In genomic region chr2:93154486-93155032, GRCm38 (mm10) we compare ENCODE assay signal across 15 mouse cellular contexts. TPM values are rescaled to one million over a fixed set of nuclear protein-coding genes. Genes with fewer than 3 reads are reported as not detected.
A peak's percentile ranks its signal among the peaks of the same experiment; 100 is the strongest.
DNase-seq lines count a peak whose midpoint lies in the region; ATAC-seq and TF ChIP-seq lines count a peak whose summit lies in the region.
"Had no signal": no experiment of that assay in that cellular context is flagged by ENCODE, and none has a peak within 500 bp of the region (broad histone marks: within the 10 kb centered on the region; RNA-seq: fewer than 3 reads in every experiment).

No protein-coding gene starts in this region.

- H3K4me1 ChIP-seq in liver, embryonic 14.5 days (replicated peaks; ENCODE audit: control insufficient read depth in 2 of 2, insufficient read depth in 2 of 2, low read length in 1 of 2) = no peaks in the 10 kb centered on the region
- no peaks in the 10 kb centered on the region for H3K4me1 ChIP-seq in liver, embryonic 11.5 days (replicated peaks; ENCODE audit: control insufficient read depth, insufficient read depth, low read length)
- H3K4me1 ChIP-seq in CH12.LX (ENCODE audit: control insufficient read depth in 1 of 2, insufficient read depth in 2 of 2) = peaks cover 0 to 3% of the 10 kb centered on the region in 2 experiments; a peak in 1 of 4 replicates
- H3K4me1 ChIP-seq: embryonic facial prominence, embryonic 13.5 days; neural tube, embryonic 12.5 days had no signal

- no peak overlapping the region for H3K4me2 ChIP-seq in liver, embryonic 14.5 days (ENCODE audit: low read depth)
- H3K4me2 ChIP-seq in liver, embryonic 11.5 days = no peak overlapping the region
- H3K4me2 ChIP-seq in CH12.LX (ENCODE audit: insufficient read depth, low read depth, poor library complexity, severe bottlenecking) = no peak overlapping the region
- H3K4me2 ChIP-seq: embryonic facial prominence, embryonic 13.5 days; heart, embryonic 11.5 days; neural tube, embryonic 12.5 days had no signal

- in situ Hi-C loops in CH12.LX (cut with MboI; ENCODE audit: low pct_ligation_motif_present, low pct_unique_long_range_greater_than_20kb, low sequenced_read_pairs) = no loop called here

- no peak for TF ChIP-seq POLR2A in CH12.LX (IDR thresholded peaks at IDR 0.05; ENCODE audit: low read depth, low read length)

- DNase-seq in liver, embryonic 14.5 days (ENCODE audit: low read depth in 3 of 3, low spot score in 3 of 3) = no peak
- no peak for DNase-seq in liver, embryonic 11.5 days (ENCODE audit: low spot score)
- DNase-seq in CH12.LX (ENCODE audit: extremely low read depth) = no peak
- DNase-seq in ZHBTc4 (ENCODE audit: low read depth, low spot score) = peak; percentile 63
- DNase-seq in layer of hippocampus, postnatal 36 days = no peak
- DNase-seq in cerebellum, postnatal 25 days = no peak
- DNase-seq: cerebellum, adult 11 months; gastrocnemius, postnatal 14 days; midbrain, embryonic 14.5 days had no signal

- H3K27me3 ChIP-seq in liver, embryonic 14.5 days (ENCODE audit: control insufficient read depth, insufficient read depth, low read length) = no peaks in the 10 kb centered on the region
- H3K27me3 ChIP-seq in liver, embryonic 11.5 days (replicated peaks; ENCODE audit: control insufficient read depth, insufficient read depth, low read length) = peaks cover 2% of the 10 kb centered on the region; the same call in 1 of the 2 replicates
- H3K27me3 ChIP-seq in CH12.LX (replicated peaks) = peaks cover 92% of the 10 kb centered on the region
- H3K27me3 ChIP-seq: embryonic facial prominence, embryonic 13.5 days; neural tube, embryonic 12.5 days had no signal

- 0 out of 2 replicates have a peak, but pooled peaks have one; percentile 4 for TF ChIP-seq CTCF in liver, embryonic 14.5 days (IDR thresholded peaks at IDR 0.05; ENCODE audit: low read depth)
- TF ChIP-seq CTCF in CH12.LX (conservative IDR thresholded peaks at IDR 0.05 in 1 of 2, IDR thresholded peaks at IDR 0.05 in 1 of 2; ENCODE audit: low read depth in 2 of 2, low read length in 2 of 2) = peak in 1 of 2 experiments; percentile 47; a peak in 2 of 4 replicates

- dilution Hi-C loops in CH12.LX (cut with MboI; ENCODE audit: extremely low pct_ligation_motif_present, extremely low pct_unique_long_range_greater_than_20kb, low sequenced_read_pairs) = no loop called here

- TF ChIP-seq EP300 in liver, embryonic 14.5 days (IDR thresholded peaks at IDR 0.05; ENCODE audit: low read depth) = no peak
- no peak for TF ChIP-seq EP300 in CH12.LX (IDR thresholded peaks at IDR 0.05; ENCODE audit: low read length)

- no peaks in the 10 kb centered on the region for H3K9me3 ChIP-seq in liver, embryonic 14.5 days (ENCODE audit: control insufficient read depth, low read length)
- no peaks in the 10 kb centered on the region for H3K9me3 ChIP-seq in liver, embryonic 11.5 days (ENCODE audit: control insufficient read depth, low read length)
- H3K9me3 ChIP-seq in CH12.LX (replicated peaks; ENCODE audit: low read length) = no peaks in the 10 kb centered on the region
- H3K9me3 ChIP-seq: embryonic facial prominence, embryonic 13.5 days; neural tube, embryonic 12.5 days had no signal

- no peaks in the 10 kb centered on the region for H3K79me2 ChIP-seq in CH12.LX (replicated peaks; ENCODE audit: control insufficient read depth, extremely low read depth, insufficient read depth, poor library complexity, severe bottlenecking)

- H3K36me3 ChIP-seq in liver, embryonic 14.5 days (replicated peaks; ENCODE audit: control insufficient read depth, insufficient read depth, low read depth) = no peaks in the 10 kb centered on the region
- no peaks in the 10 kb centered on the region for H3K36me3 ChIP-seq in liver, embryonic 11.5 days (ENCODE audit: control insufficient read depth, insufficient read depth, low read length)
- no peaks in the 10 kb centered on the region for H3K36me3 ChIP-seq in CH12.LX (replicated peaks in 1 of 2; ENCODE audit: control insufficient read depth in 1 of 2, insufficient read depth in 1 of 2, low read length in 1 of 2)
- H3K36me3 ChIP-seq: embryonic facial prominence, embryonic 13.5 days; neural tube, embryonic 12.5 days had no signal

- 33% methylated on average over 1 of the region's 1 CpGs for WGBS in liver, embryonic 14.5 days (ENCODE audit: insufficient replicate concordance)
- 43% methylated on average over 1 of the region's 1 CpGs for WGBS in liver, embryonic 11.5 days

- no peak overlapping the region for H3K4me3 ChIP-seq in liver, embryonic 14.5 days (ENCODE audit: insufficient read depth in 1 of 2, low read depth in 2 of 2, low read length in 2 of 2)
- no peak overlapping the region for H3K4me3 ChIP-seq in liver, embryonic 11.5 days (ENCODE audit: low read depth, low read length)
- H3K4me3 ChIP-seq in CH12.LX (replicated peaks in 1 of 3; ENCODE audit: low read depth in 2 of 3, low read length in 2 of 3, poor library complexity in 1 of 3) = no peak overlapping the region
- H3K4me3 ChIP-seq: embryonic facial prominence, embryonic 13.5 days; neural tube, embryonic 12.5 days had no signal

- ATAC-seq in liver, embryonic 14.5 days (ENCODE audit: insufficient read depth) = no peak
- no peak for ATAC-seq in liver, embryonic 11.5 days (replicated peaks; ENCODE audit: low FRiP score)
- peak; percentile 56 for ATAC-seq in megakaryocyte progenitor cell, adult 5-6 weeks (replicated peaks; ENCODE audit: poor library complexity)
- no peak for ATAC-seq in activated CD4-positive, CD25-positive, alpha-beta regulatory T cell, adult 4 months
- ATAC-seq: hindbrain, postnatal 0 days had no signal

- H3K9ac ChIP-seq in liver, embryonic 14.5 days (replicated peaks) = no peak overlapping the region
- H3K9ac ChIP-seq in liver, embryonic 11.5 days (ENCODE audit: low read depth, low read length) = no peak overlapping the region
- H3K9ac ChIP-seq in CH12.LX (ENCODE audit: insufficient read depth, low read depth) = no peak overlapping the region
- H3K9ac ChIP-seq: embryonic facial prominence, embryonic 13.5 days; neural tube, embryonic 12.5 days had no signal

- TF ChIP-seq RAD21 in CH12.LX (IDR thresholded peaks at IDR 0.05; ENCODE audit: low read depth, low read length) = peak; percentile 21

- H3K27ac ChIP-seq in liver, embryonic 14.5 days = no peak overlapping the region
- H3K27ac ChIP-seq in liver, embryonic 11.5 days (ENCODE audit: low read depth, low read length) = no peak overlapping the region
- H3K27ac ChIP-seq in CH12.LX (ENCODE audit: insufficient read depth, low read depth) = no peak overlapping the region
- H3K27ac ChIP-seq: embryonic facial prominence, embryonic 13.5 days; hindbrain, postnatal 0 days; neural tube, embryonic 12.5 days had no signal

TF ChIP-seq in CH12.LX, 34 proteins besides CTCF, POLR2A, EP300 and RAD21:
- TF ChIP-seq BHLHE40 (IDR thresholded peaks at IDR 0.05; ENCODE audit: low read depth, low read length) = no peak
- peak; percentile 52 for TF ChIP-seq SMC3 (IDR thresholded peaks at IDR 0.05; ENCODE audit: low read depth, low read length)
- no peak for TF ChIP-seq GABPA (IDR thresholded peaks at IDR 0.05; ENCODE audit: insufficient replicate concordance, low read depth, low read length)
- no peak for TF ChIP-seq ZKSCAN1 (IDR thresholded peaks at IDR 0.05; ENCODE audit: borderline replicate concordance, low read depth, low read length)
- TF ChIP-seq TCF12 (IDR thresholded peaks at IDR 0.05; ENCODE audit: low read depth, low read length) = no peak
- no peak for TF ChIP-seq JUN (IDR thresholded peaks at IDR 0.05; ENCODE audit: insufficient read depth, low read depth, low read length)
- no peak for TF ChIP-seq JUND (conservative IDR thresholded peaks at IDR 0.05; ENCODE audit: low read depth, low read length)
TF ChIP-seq in CH12.LX: peak in this region for 1.

RNA-seq across cellular contexts. Expression of gene Trp53i11, which starts 32.8 kb away (rescaled TPM):
- polyA plus RNA-seq in liver, embryonic 14.5 days (2012; rRNA removed) = 1.9 and 2.4 TPM in 2 replicates
- 1.9 and 2.9 TPM in 2 replicates for polyA plus RNA-seq in liver, embryonic 14.5 days (2014; fragmentation: Nextera tagmentation; extraction: Ambion mirVana)
- polyA plus RNA-seq in liver, embryonic 11.5 days (2014; fragmentation: Nextera tagmentation; extraction: Ambion mirVana) = 10.5 and 14.0 TPM in 2 replicates
- total RNA-seq in CH12.LX (2012; rRNA removed) = 17.4 and 32.1 TPM in 2 replicates
- 0.36 and 0.49 TPM in 2 replicates for total RNA-seq in CH12.LX (2014; rRNA removed)
- polyA plus RNA-seq in CH12.LX (2012; ENCODE audit: insufficient read length, low read depth) = 0.50 and 0.73 TPM in 2 replicates
- 2.2 and 2.4 TPM in 2 replicates for total RNA-seq in megakaryocyte progenitor cell, adult 5-6 weeks (2015)
- total RNA-seq in megakaryocyte progenitor cell, adult 5-6 weeks (2017) = 1.00 and 1.8 TPM in 2 replicates
- 10 to 100 TPM; 79.8 to 83.2 TPM for total RNA-seq in layer of hippocampus, postnatal 36 days (2021)
- polyA plus RNA-seq in activated CD4-positive, CD25-positive, alpha-beta regulatory T cell, adult 4 months (2017; shearing (Covaris generic)) = 10 to 100 TPM; 70.9 to 73.5 TPM
